Mouse (Mus musculus): Measurements from ENCODE around the gene Dapk1.

GRCm38 (mm10) chr13:60717421-60717820, 115.7 kb downstream of the Dapk1 start:
- no peak for TF ChIP-seq TAL1 (IDR thresholded peaks at IDR 0.05; ENCODE audit: low read length)
- TF ChIP-seq GATA1 (IDR thresholded peaks at IDR 0.05; ENCODE audit: low read length), result no peak

All from erythroblast, embryonic 14.5 days (primary cell).